Mouse (Mus musculus) kidney, adult 2 months (tissue): ENCODE measurements around the gene Sbk3. TPM values are rescaled to one million over a fixed set of nuclear protein-coding genes. Genes with fewer than 3 reads are reported as not detected.

Experiments
- DNase-seq: peaks from one replicate; pipeline ENCODE4 v3.0.0; 2021
- H3K27ac ChIP-seq: fragments of 200-500 bp; 2 replicates; pipeline ENCODE4 v1.5.1; 2012; ENCODE audit warnings: low read depth, low read length, control low read depth, inconsistent platforms; ENCODE audit not compliant: insufficient read depth
- H3K27me3 ChIP-seq: fragments of 200-500 bp; replicated peaks from 2 replicates; pipeline ENCODE4 v1.6.1; 2012; ENCODE audit warnings: mild to moderate bottlenecking, moderate library complexity, low read length, inconsistent platforms; ENCODE audit not compliant: control insufficient read depth, insufficient read depth
- H3K36me3 ChIP-seq: fragments of 200-500 bp; 2 replicates; pipeline ENCODE4 v1.6.1; 2012; ENCODE audit warnings: mild to moderate bottlenecking, moderate library complexity, low read length, inconsistent platforms; ENCODE audit not compliant: control insufficient read depth, insufficient read depth
- H3K4me1 ChIP-seq: fragments of 200-500 bp; 2 replicates; pipeline ENCODE4 v1.6.1; 2011; ENCODE audit warnings: low read length; ENCODE audit not compliant: control insufficient read depth, insufficient read depth
- H3K4me3 ChIP-seq: fragments of 200-500 bp; 2 replicates; pipeline ENCODE4 v1.5.1; 2011; ENCODE audit warnings: mild to moderate bottlenecking, low read depth, low read length, control low read depth; ENCODE audit not compliant: insufficient read depth
- CTCF ChIP-seq: fragments of 200-500 bp; conservative IDR thresholded peaks from 2 replicates; pipeline ENCODE4 v1.5.1; 2011; ENCODE audit warnings: low read depth, mild to moderate bottlenecking, control low read depth, low read length, moderate library complexity, mixed read lengths; ENCODE audit not compliant: insufficient read depth, insufficient read length
- POLR2A ChIP-seq: fragments of 200-500 bp; IDR thresholded peaks from one replicate; pipeline ENCODE4 v1.6.1; 2011; ENCODE audit warnings: low read depth, low read length, control low read depth
- WGBS: fragments of 180-500 bp; shearing (Covaris S2); methylation state at CpG from one replicate; pipeline ENCODE4 v1.1.7; 2018; 5-methylcytosine and 5-hydroxymethylcytosine counted together
- polyA plus RNA-seq: library from polyadenylated mRNA; depleted of rRNA; stranded (reverse); fragments of >200 nt; gene quantifications from 2 replicates; pipeline ENCODE4 v1.2.3, GENCODE M21; 2012

The Sbk3 gene
- polyA plus RNA-seq, 1 experiment = 0.19 TPM

- no peaks in the 10 kb centered on the region for H3K36me3 ChIP-seq
- DNase-seq = no peak
- H3K4me3 ChIP-seq = no peak within 1 kb of the TSS
- H3K27ac ChIP-seq = no peak within 1 kb of the TSS
- TF ChIP-seq CTCF = no peak
- no peak for TF ChIP-seq POLR2A
- WGBS = 25% methylated on average over 6 of the region's 6 CpGs
- H3K27me3 ChIP-seq = no peaks in the 10 kb centered on the region
- H3K4me1 ChIP-seq = peaks cover 13% of the 10 kb centered on the region; the same call in 1 of the 2 replicates
Measured at GRCm38 (mm10) chr7:4925441-4926381, 45.3 kb downstream of the Sbk3 start, which contains the start of gene Ssc5d. TSS of gene Ssc5d (plus strand) at chr7:4925785.

- Histone ChIP-seq H3K36me3 (no peaks in the 10 kb centered on the region), H3K27me3 (no peaks in the 10 kb centered on the region), H3K4me3 (no peak overlapping the region), H3K27ac (no peak overlapping the region), H3K4me1 (peaks cover 13% of the 10 kb centered on the region; the same call in 1 of the 2 replicates)
- whole genome bisulfite sequencing = 12% methylated on average over 3 of the region's 4 CpGs
- no peak for DNase-seq
- TF ChIP-seq CTCF (no peak), POLR2A (no peak)
Measured at GRCm38 (mm10) chr7:4924891-4925301, 46.1 kb downstream of the Sbk3 start.

GRCm38 (mm10) chr7:4924483-4924882 is 46.5 kb downstream of the Sbk3 start:
- Histone ChIP-seq H3K36me3 (no peaks in the 10 kb centered on the region), H3K4me1 (peaks cover 13% of the 10 kb centered on the region; the same call in 1 of the 2 replicates), H3K27ac (no peak overlapping the region), H3K4me3 (no peak overlapping the region), H3K27me3 (no peaks in the 10 kb centered on the region)
- WGBS = 9% methylated on average over 4 of the region's 4 CpGs
- DNase-seq = no peak
- TF ChIP-seq POLR2A = no peak
- TF ChIP-seq CTCF = no peak

- Histone ChIP-seq H3K36me3 (no peaks in the 10 kb centered on the region; the same call in 1 of the 2 replicates), H3K4me3 (peak overlapping the region; percentile 32), H3K4me1 (peaks cover 13% of the 10 kb centered on the region; the same call in 1 of the 2 replicates), H3K27ac (no peak overlapping the region), H3K27me3 (no peaks in the 10 kb centered on the region)
- peak; percentile 50 for DNase-seq
- no peak for TF ChIP-seq POLR2A
- TF ChIP-seq CTCF = peak; percentile 36; the same call in 1 of the 2 replicates
- 9% methylated on average over 37 of the region's 37 CpGs for WGBS
Measured at GRCm38 (mm10) chr7:4923586-4924364, 47.2 kb downstream of the Sbk3 start.

- peaks cover 13% of the 10 kb centered on the region; the same call in 1 of the 2 replicates for H3K4me1 ChIP-seq
- no peak for DNase-seq
- no peak overlapping the region for H3K27ac ChIP-seq
- TF ChIP-seq POLR2A (no peak), CTCF (no peak)
- H3K36me3 ChIP-seq = no peaks in the 10 kb centered on the region; the same call in 1 of the 2 replicates
- no peaks in the 10 kb centered on the region for H3K27me3 ChIP-seq
- 3% methylated on average over 14 of the region's 14 CpGs for WGBS
- peak overlapping the region; percentile 39 for H3K4me3 ChIP-seq
Measured at GRCm38 (mm10) chr7:4922931-4923565, 47.9 kb downstream of the Sbk3 start.

GRCm38 (mm10) chr7:4922508-4922907 is 48.5 kb downstream of the Sbk3 start:
- TF ChIP-seq POLR2A = no peak
- peaks cover 13% of the 10 kb centered on the region; the same call in 1 of the 2 replicates for H3K4me1 ChIP-seq
- peak overlapping the region; percentile 39 for H3K4me3 ChIP-seq
- WGBS = 2% methylated on average over 14 of the region's 14 CpGs
- H3K27me3 ChIP-seq = no peaks in the 10 kb centered on the region
- no peaks in the 10 kb centered on the region; the same call in 1 of the 2 replicates for H3K36me3 ChIP-seq
- peak; percentile 78 for DNase-seq
- H3K27ac ChIP-seq = no peak overlapping the region
